Mouse (Mus musculus) midbrain, embryonic 14.5 days (tissue): ENCODE measurements at regions not wholly inside any gene's neighbourhood (a gene's known extent, or its start where the extent isn't known, plus 50 kb on each side); places are given as distances from the start of the nearest gene placed in this dataset.

Source experiments
- ATAC-seq: fragments of 200-750 bp; cut with Nextera tagmentation; 2 replicates; pipeline ENCODE4 v1.8.0; 2017; ENCODE audit warnings: moderate number of reproducible peaks, moderate library complexity; ENCODE audit not compliant: low FRiP score, low TSS enrichment
- DNase-seq: peaks from one replicate; pipeline ENCODE4 v3.0.0-alpha.2; 2015
- H3K27ac ChIP-seq: fragments of 300-500 bp; sonication (generic); replicated peaks from 2 replicates; pipeline ENCODE4 v1.5.1; 2014; ENCODE audit warnings: mild to moderate bottlenecking, low read depth, low read length, moderate library complexity
- H3K27me3 ChIP-seq: fragments of 300-500 bp; sonication (generic); 2 replicates; pipeline ENCODE4 v1.6.1; 2014; ENCODE audit warnings: low read length, control low read depth, mixed read lengths; ENCODE audit not compliant: control insufficient read depth, insufficient read depth
- H3K36me3 ChIP-seq: fragments of 300-500 bp; sonication (generic); 2 replicates; pipeline ENCODE4 v1.6.1; 2014; ENCODE audit warnings: low read length, control low read depth; ENCODE audit not compliant: control insufficient read depth, insufficient read depth
- H3K4me1 ChIP-seq: fragments of 300-500 bp; sonication (generic); 2 replicates; pipeline ENCODE4 v1.6.1; 2014; ENCODE audit warnings: mild to moderate bottlenecking, antibody characterized with exemption, low read length, control low read depth; ENCODE audit not compliant: control insufficient read depth, insufficient read depth
- H3K4me2 ChIP-seq: fragments of 300-500 bp; sonication (generic); 2 replicates; pipeline ENCODE4 v1.6.1; 2014; ENCODE audit warnings: mild to moderate bottlenecking, low read length, moderate library complexity
- H3K4me3 ChIP-seq: fragments of 300-500 bp; sonication (generic); replicated peaks from 2 replicates; pipeline ENCODE4 v1.5.1; 2014; ENCODE audit warnings: low read depth, low read length
- H3K9ac ChIP-seq: fragments of 300-500 bp; sonication (generic); replicated peaks from 2 replicates; pipeline ENCODE4 v1.6.1; 2014; ENCODE audit warnings: mild to moderate bottlenecking, low read length, moderate library complexity
- H3K9me3 ChIP-seq: fragments of 300-500 bp; sonication (generic); 2 replicates; pipeline ENCODE4 v1.6.1; 2016; ENCODE audit warnings: low read length, control low read depth, mixed read lengths; ENCODE audit not compliant: control insufficient read depth
- WGBS: fragments of 180-500 bp; shearing (Covaris S2); extraction: QIAGEN DNeasy Blood & Tissue Kit; methylation state at CpG from one replicate; pipeline ENCODE4 v1.1.7; 2014; 5-methylcytosine and 5-hydroxymethylcytosine counted together

DNA sequence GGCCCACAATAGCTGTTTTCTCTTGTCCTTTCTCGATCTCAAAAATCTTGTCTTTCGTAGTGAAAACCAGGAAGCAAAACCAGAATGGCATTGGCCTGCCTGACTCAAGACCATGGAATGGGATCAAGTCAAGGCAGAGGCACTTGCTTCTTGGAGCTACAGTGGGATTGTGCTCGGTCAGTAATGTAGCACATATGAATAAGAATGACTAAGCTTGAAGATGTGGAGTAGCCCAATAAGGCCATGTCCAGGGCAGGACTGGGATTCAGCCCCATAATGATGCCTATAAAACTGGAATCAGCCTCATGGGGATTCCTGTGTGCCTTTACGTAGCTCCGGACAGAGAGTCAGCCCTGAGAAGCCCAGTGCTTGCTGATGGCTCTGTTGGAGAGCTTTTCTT is 347.2 kb upstream of the Ubash3b start:
- ATAC-seq (no peak), DNase-seq (no peak)
- H3K4me2 ChIP-seq: no peak overlapping the region

DNA sequence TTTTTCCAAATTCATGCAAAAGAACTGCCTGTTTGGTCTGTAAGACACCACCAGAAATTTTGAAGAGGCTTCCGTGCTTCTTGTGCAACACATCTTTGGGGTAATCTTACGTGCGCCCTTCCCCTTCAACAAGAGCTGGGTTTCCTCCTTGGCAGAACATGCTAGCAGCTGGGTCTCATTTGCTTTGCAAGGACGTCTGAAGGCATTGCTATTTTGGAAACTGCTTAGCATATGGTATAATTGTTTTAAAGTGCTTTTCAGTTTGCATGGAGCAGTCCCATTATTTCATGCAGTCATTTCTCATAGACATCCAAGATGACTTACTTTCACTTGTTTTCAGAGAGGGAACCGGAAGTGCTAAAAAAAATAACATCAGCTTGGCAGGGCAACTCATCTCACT is 336.8 kb upstream of the Ubash3b start:
- no peak overlapping the region for H3K27ac ChIP-seq
- H3K36me3 ChIP-seq: peaks cover 4% of the 10 kb centered on the region; the same call in 1 of the 2 replicates
- no peak overlapping the region for H3K4me3 ChIP-seq
- H3K27me3 ChIP-seq: no peaks in the 10 kb centered on the region
- DNase-seq (no peak), ATAC-seq (no peak)
- H3K4me1 ChIP-seq: no peaks in the 10 kb centered on the region
- no peaks in the 10 kb centered on the region for H3K9me3 ChIP-seq
- WGBS: 92% methylated on average over 5 of the region's 5 CpGs
- H3K9ac ChIP-seq: no peak overlapping the region
- no peak overlapping the region for H3K4me2 ChIP-seq

More for the DNA sequence above, 347.2 kb upstream of the Ubash3b start:
- no peak overlapping the region for H3K4me3 ChIP-seq
- peaks cover 11% of the 10 kb centered on the region; the same call in 1 of the 2 replicates for H3K36me3 ChIP-seq
- H3K9me3 ChIP-seq: no peaks in the 10 kb centered on the region
- no peaks in the 10 kb centered on the region for H3K4me1 ChIP-seq
- H3K27ac ChIP-seq: no peak overlapping the region
- no peaks in the 10 kb centered on the region for H3K27me3 ChIP-seq
- H3K9ac ChIP-seq: no peak overlapping the region
- 94% methylated on average over 5 of the region's 5 CpGs for WGBS

DNA sequence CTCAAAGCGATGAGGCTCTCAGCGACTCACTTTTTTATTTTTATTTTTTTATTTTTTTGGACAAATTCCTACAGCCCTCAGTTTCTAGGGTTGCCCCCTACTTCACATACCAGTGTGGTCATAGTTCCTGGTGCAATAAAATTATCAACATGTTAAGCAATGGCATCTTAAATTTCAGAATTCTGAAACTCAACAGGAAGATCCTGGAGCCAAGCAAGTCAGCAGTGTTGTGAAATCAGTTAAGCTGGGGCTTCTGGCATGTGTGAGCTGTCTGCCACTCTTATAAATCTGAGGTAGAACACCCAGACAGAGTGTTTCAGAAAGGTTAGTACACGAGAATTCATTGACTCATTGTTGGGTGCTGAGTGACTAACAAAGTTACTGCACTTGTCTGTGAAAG is 328.6 kb upstream of the Ubash3b start:
- H3K27ac ChIP-seq: no peak overlapping the region
- no peaks in the 10 kb centered on the region for H3K4me1 ChIP-seq
- whole genome bisulfite sequencing: 94% methylated on average over 3 of the region's 3 CpGs
- H3K36me3 ChIP-seq: peaks cover 15% of the 10 kb centered on the region
- H3K27me3 ChIP-seq: no peaks in the 10 kb centered on the region
- H3K4me2 ChIP-seq: no peak overlapping the region
- ATAC-seq (no peak), DNase-seq (no peak)
- no peak overlapping the region for H3K9ac ChIP-seq
- H3K9me3 ChIP-seq: no peaks in the 10 kb centered on the region
- no peak overlapping the region for H3K4me3 ChIP-seq

DNA sequence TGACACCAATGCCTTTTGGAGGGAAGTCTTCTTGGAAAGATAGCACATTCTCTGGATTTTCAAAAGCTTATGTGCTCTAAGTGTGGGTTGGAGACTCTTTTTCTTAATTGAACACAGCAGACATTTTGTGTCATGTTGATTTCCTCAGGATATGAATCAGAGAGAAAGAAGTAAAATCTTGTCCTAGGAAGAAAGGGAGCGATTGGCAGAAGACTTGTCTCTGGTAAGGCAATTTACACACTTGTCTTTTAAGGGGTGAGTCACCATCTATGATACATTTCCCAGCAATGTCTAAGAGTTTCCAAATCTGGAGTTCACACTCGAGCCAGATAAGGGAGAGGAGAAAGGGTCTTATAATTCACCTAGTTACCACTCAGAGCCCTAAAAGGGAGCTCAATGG is 326.5 kb upstream of the Ubash3b start:
- Histone ChIP-seq H3K4me3 (no peak overlapping the region), H3K9me3 (no peaks in the 10 kb centered on the region), H3K4me2 (no peak overlapping the region), H3K36me3 (peaks cover 15% of the 10 kb centered on the region), H3K9ac (no peak overlapping the region), H3K27ac (no peak overlapping the region), H3K27me3 (no peaks in the 10 kb centered on the region), H3K4me1 (no peaks in the 10 kb centered on the region)
- 89% methylated on average over 2 of the region's 2 CpGs for whole genome bisulfite sequencing
- DNase-seq (no peak), ATAC-seq (no peak)

DNA sequence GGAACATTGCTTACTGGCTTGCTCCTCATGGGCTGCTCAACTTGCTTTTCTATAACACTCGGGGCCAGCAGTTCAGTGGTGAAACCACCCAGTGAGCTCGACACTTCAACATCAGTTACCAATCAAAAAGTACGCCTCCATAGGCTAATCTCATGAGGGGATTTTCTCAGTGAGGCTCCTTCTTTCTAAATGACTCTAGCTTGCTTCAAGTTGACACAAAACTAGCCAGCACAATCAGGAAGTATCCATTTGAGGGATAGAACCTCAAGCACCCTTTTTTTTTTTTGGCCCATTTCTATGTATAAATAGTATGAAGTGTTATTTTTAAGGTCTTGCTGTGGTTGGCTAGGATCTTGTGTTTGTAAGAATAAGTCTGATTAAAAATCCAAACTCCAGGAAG is 321.7 kb upstream of the Ubash3b start:
- DNase-seq: no peak
- no peak overlapping the region for H3K4me3 ChIP-seq
- H3K9ac ChIP-seq: no peak overlapping the region
- H3K27ac ChIP-seq: no peak overlapping the region
- no peaks in the 10 kb centered on the region for H3K4me1 ChIP-seq
- H3K36me3 ChIP-seq: peaks cover 7% of the 10 kb centered on the region; the same call in 1 of the 2 replicates
- WGBS: 89% methylated on average over 3 of the region's 3 CpGs
- no peaks in the 10 kb centered on the region for H3K27me3 ChIP-seq
- no peaks in the 10 kb centered on the region for H3K9me3 ChIP-seq
- no peak overlapping the region for H3K4me2 ChIP-seq
- ATAC-seq: no peak

DNA sequence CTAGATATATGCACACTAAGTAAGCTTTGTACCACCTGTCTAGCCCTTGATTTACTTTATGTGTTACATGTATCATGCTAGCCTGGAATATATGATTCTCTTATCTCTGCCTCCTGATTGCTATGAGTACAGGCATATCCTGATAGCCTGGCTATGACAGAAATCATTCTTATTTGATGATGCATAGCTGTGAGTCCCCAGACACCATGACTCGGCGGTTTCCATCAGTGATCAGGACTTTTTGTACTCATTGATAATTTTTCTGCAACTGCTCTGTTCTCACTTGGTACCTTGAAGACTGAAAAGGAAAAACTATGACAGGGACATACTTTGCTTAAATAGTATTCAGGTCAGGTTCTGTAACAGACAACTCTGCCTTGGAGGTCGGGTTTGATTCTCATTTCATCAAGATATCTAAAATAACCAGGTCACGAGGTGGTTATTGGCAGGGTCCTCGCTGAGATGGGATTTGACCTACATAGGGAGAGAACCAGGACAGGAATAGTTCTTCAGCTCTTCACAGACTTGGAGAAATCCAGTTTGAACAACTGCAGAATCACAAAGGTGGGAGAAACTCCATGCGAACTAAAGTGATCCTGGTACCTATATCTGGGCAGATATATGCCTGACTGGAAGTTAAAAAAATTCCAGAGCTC is 320.2 kb upstream of the Ubash3b start:
- no peak overlapping the region for H3K27ac ChIP-seq
- no peak overlapping the region for H3K4me2 ChIP-seq
- no peaks in the 10 kb centered on the region for H3K4me1 ChIP-seq
- 91% methylated on average over 6 of the region's 6 CpGs for WGBS
- H3K36me3 ChIP-seq: peaks cover 5% of the 10 kb centered on the region; the same call in 1 of the 2 replicates
- no peaks in the 10 kb centered on the region for H3K27me3 ChIP-seq
- H3K4me3 ChIP-seq: no peak overlapping the region
- DNase-seq (no peak), ATAC-seq (no peak)
- no peak overlapping the region for H3K9ac ChIP-seq
- H3K9me3 ChIP-seq: no peaks in the 10 kb centered on the region

DNA sequence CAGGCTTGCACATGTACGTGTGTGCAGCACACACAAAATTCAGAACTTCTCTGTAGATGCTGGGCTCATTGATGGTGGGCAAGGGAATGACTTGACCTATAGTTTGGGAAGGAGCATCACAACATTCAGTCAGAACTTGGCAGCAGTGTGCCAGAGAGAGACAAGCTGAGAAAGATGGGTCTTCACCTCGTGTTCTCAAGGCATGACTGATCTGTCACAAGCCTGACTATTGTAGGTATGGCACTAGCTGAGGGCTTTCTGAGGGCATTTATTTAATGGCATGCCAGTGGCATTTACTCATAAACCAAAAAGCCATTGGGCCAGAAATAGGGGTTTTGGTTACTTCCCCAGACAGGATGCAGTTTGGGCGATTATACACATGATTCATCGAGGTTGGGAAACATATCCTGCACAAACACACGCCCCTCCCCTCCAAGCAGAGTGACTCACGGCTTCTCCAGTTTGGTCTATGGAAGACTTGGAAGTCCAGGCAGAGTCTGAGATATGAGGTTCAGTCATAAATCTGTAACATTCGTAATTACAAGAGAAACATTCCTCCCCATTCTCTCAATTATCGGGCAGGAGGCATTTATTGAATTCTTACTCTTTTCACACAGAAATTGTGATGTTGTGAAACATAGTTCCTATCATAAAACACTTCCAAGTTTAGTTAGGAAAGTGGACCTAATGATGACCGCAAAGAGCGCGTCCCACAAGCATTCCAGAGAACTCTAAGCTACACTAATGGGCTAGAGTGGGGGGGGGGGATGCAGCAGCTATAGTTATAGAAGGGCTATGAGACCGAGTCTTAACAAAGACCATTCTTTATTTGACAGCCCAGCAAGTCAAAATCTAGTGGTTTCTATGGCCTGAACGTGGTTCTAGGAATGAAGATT is 318.6 kb upstream of the Ubash3b start:
- no peak overlapping the region for H3K9ac ChIP-seq
- peaks cover 1% of the 10 kb centered on the region for H3K4me1 ChIP-seq
- no peak for DNase-seq
- no peak overlapping the region for H3K4me3 ChIP-seq
- no peaks in the 10 kb centered on the region for H3K9me3 ChIP-seq
- H3K36me3 ChIP-seq: peaks cover 5% of the 10 kb centered on the region; the same call in 1 of the 2 replicates
- H3K27me3 ChIP-seq: no peaks in the 10 kb centered on the region
- ATAC-seq: no peak
- H3K27ac ChIP-seq: no peak overlapping the region
- 94% methylated on average over 13 of the region's 13 CpGs for WGBS
- H3K4me2 ChIP-seq: no peak overlapping the region

DNA sequence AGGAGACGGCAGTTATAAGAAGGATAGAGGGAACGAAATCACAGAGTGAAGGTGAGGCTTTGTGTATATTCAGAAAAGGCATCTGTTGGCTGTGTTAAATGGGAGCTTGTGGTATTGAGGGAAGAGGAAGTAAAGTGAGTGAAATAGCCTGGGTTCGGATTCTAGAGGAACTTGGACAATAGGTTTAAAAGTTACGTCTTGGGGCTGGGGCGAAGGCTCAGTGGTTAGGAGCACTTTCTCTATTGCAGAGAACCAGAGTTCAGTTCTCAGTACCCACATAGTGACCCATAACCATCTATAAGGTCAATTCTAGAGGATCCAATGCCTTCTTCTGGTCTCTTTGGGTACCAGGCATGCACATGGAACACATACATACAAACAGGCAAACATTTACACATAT is 317.6 kb upstream of the Ubash3b start:
- 97% methylated on average over 5 of the region's 5 CpGs for WGBS
- no peak overlapping the region for H3K9ac ChIP-seq
- no peak overlapping the region for H3K4me2 ChIP-seq
- DNase-seq (no peak), ATAC-seq (no peak)
- peaks cover 12% of the 10 kb centered on the region for H3K4me1 ChIP-seq
- H3K9me3 ChIP-seq: no peaks in the 10 kb centered on the region
- H3K4me3 ChIP-seq: no peak overlapping the region
- H3K36me3 ChIP-seq: peaks cover 5% of the 10 kb centered on the region; the same call in 1 of the 2 replicates
- no peak overlapping the region for H3K27ac ChIP-seq
- no peaks in the 10 kb centered on the region for H3K27me3 ChIP-seq
